Mouse (Mus musculus) heart, postnatal 36 days (tissue): ENCODE results near the gene Alox12b. TPM values are rescaled to one million over a fixed set of nuclear protein-coding genes. Genes with fewer than 3 reads are reported as not detected.

ENCODE experiments used
- total RNA-seq, 2 experiments: library from RNA; stranded (reverse); gene quantifications; 2 replicates each; pipeline ENCODE4 v1.2.3; 2021

Alox12b gene
- total RNA-seq, 2 experiments from 2014 or later, result not detected

Other genes starting within 250 kb of the Alox12b start
- not detected for gene Odf4, start 229.9 kb upstream of the Alox12b start, total RNA-seq
- gene Arhgef15, start 199.5 kb upstream of the Alox12b start, total RNA-seq, result 10 to 100 TPM; 25.6 to 32.5 TPM
- 1 to 10 TPM; 5.0 to 5.8 TPM for gene Slc25a35, start 188.9 kb upstream of the Alox12b start, total RNA-seq
- gene Rangrf, start 181.8 kb upstream of the Alox12b start, total RNA-seq, result 10 to 100 TPM; 78.9 to 97.0 TPM
- 1 to 10 TPM; 5.8 to 8.3 TPM for gene Pfas, start 148.5 kb upstream of the Alox12b start, total RNA-seq
- 10 to 100 TPM; 12.5 to 14.3 TPM for gene Ctc1, start 141.1 kb upstream of the Alox12b start, total RNA-seq
- 1 to 10 TPM in 1 of 2 experiments, under 1 TPM in 1; 0.72 to 1.2 TPM for gene Aurkb, start 111.3 kb upstream of the Alox12b start, total RNA-seq
- 10 to 100 TPM; 16.0 to 17.1 TPM for gene Borcs6, start 97.3 kb upstream of the Alox12b start, total RNA-seq
- gene Tmem107, start 86.2 kb upstream of the Alox12b start, total RNA-seq, result 1 to 10 TPM; 4.2 to 6.1 TPM
- 10 to 100 TPM; 50.5 to 72.7 TPM for gene Vamp2, start 68.5 kb upstream of the Alox12b start, total RNA-seq
- 10 to 100 TPM; 34.2 to 82.1 TPM for gene Per1, start 61.8 kb upstream of the Alox12b start, total RNA-seq
- gene Hes7, start 36.6 kb upstream of the Alox12b start, total RNA-seq, result not detected
- gene 9130213A22Rik, start 34.4 kb upstream of the Alox12b start, total RNA-seq, result under 1 TPM in 1 of 2 experiments, not detected in 1; 0.22 TPM
- not detected for gene Aloxe3, start 31.1 kb upstream of the Alox12b start, total RNA-seq
- 1 to 10 TPM; 1.4 to 2.1 TPM for gene Alox8, start 40.9 kb downstream of the Alox12b start, total RNA-seq
- gene Gucy2e, start 80.0 kb downstream of the Alox12b start, total RNA-seq, result 1 to 10 TPM; 1.5 to 1.7 TPM
- 1 to 10 TPM; 2.8 to 3.1 TPM for gene Cntrob, start 166.8 kb downstream of the Alox12b start, total RNA-seq
- 10 to 100 TPM; 54.3 to 60.1 TPM for gene Trappc1, start 167.0 kb downstream of the Alox12b start, total RNA-seq
- under 1 TPM in 1 of 2 experiments, not detected in 1; 0.28 TPM for gene Kcnab3, start 169.3 kb downstream of the Alox12b start, total RNA-seq
- gene Rnf227, start 183.5 kb downstream of the Alox12b start, total RNA-seq, result under 1 TPM; 0.27 to 0.89 TPM
- 10 to 100 TPM; 21.8 to 22.8 TPM for gene Chd3, start 212.4 kb downstream of the Alox12b start, total RNA-seq
- gene Naa38, start 238.5 kb downstream of the Alox12b start, total RNA-seq, result 100 to 1,000 TPM; 101 to 103 TPM
- 10 to 100 TPM; 29.6 to 31.8 TPM for gene Cyb5d1, start 238.6 kb downstream of the Alox12b start, total RNA-seq
- gene Tmem88, start 241.2 kb downstream of the Alox12b start, total RNA-seq, result 10 to 100 TPM; 23.3 to 29.6 TPM